Mouse (Mus musculus) CH12.LX (cell line): Measurements from ENCODE around the gene Fam107b. TPM values are rescaled to one million over a fixed set of nuclear protein-coding genes. Genes with fewer than 3 reads are reported as not detected.
A peak's percentile ranks its signal among the peaks of the same experiment; 100 is the strongest.

Experiments used
- DNase-seq: peaks from one replicate; pipeline ENCODE4 v3.0.0-alpha.2; 2013; ENCODE audit errors: extremely low read depth
- H3K27ac ChIP-seq: 2 replicates; pipeline ENCODE4 v1.5.1; 2012; ENCODE audit warnings: low read depth, mild to moderate bottlenecking, control low read depth, moderate library complexity; ENCODE audit not compliant: insufficient read depth
- H3K27me3 ChIP-seq: replicated peaks from 2 replicates; pipeline ENCODE3; 2012; ENCODE audit warnings: inconsistent platforms
- H3K36me3 ChIP-seq, 2 experiments: replicated peaks in 1 of 2; 2 replicates each; pipeline versions ENCODE3 to v1.6.1; 2012; ENCODE audit warnings: inconsistent platforms in 1 of 2, low read length in 1 of 2, mild to moderate bottlenecking in 1 of 2, mixed read lengths in 1 of 2, moderate library complexity in 1 of 2; ENCODE audit not compliant: control insufficient read depth in 1 of 2, insufficient read depth in 1 of 2
- H3K4me1 ChIP-seq, 2 experiments: 2 replicates each; pipeline ENCODE4 v1.6.1; 2012; ENCODE audit warnings: inconsistent platforms in 1 of 2, moderate library complexity in 1 of 2; ENCODE audit not compliant: insufficient read depth in 2 of 2, control insufficient read depth in 1 of 2
- H3K4me2 ChIP-seq: 2 replicates; pipeline ENCODE4 v1.6.1; 2012; ENCODE audit warnings: low read depth, mild to moderate bottlenecking, control low read depth; ENCODE audit not compliant: poor library complexity, insufficient read depth, severe bottlenecking
- H3K4me3 ChIP-seq, 3 experiments: fragments of 150-350 bp in 1 of 3; sonication (generic) in 1 of 3; replicated peaks in 1 of 3; 2 replicates each; pipeline versions ENCODE3 to v1.5.1; 2011 to 2012; ENCODE audit warnings: low read depth in 2 of 3, low read length in 2 of 3, mild to moderate bottlenecking in 2 of 3, moderate library complexity in 2 of 3, control low read depth in 1 of 3, improper control_type of control experiment in 1 of 3, inconsistent platforms in 1 of 3, mixed read lengths in 1 of 3; ENCODE audit not compliant: poor library complexity in 1 of 3
- H3K79me2 ChIP-seq: replicated peaks from 2 replicates; pipeline ENCODE4 v1.6.1; 2012; ENCODE audit warnings: mild to moderate bottlenecking, moderate library complexity; ENCODE audit not compliant: control insufficient read depth, poor library complexity, insufficient read depth, severe bottlenecking; ENCODE audit errors: extremely low read depth
- H3K9ac ChIP-seq: 2 replicates; pipeline ENCODE4 v1.6.1; 2012; ENCODE audit warnings: low read depth, mild to moderate bottlenecking, control low read depth, moderate library complexity; ENCODE audit not compliant: insufficient read depth
- H3K9me3 ChIP-seq: replicated peaks from 2 replicates; pipeline ENCODE3; 2012; ENCODE audit warnings: low read length, inconsistent platforms, mixed read lengths
- BHLHE40 ChIP-seq: IDR thresholded peaks from 2 replicates; pipeline ENCODE4 v1.6.1; 2011; ENCODE audit warnings: mild to moderate bottlenecking, low read depth, low read length, improper control_type of control experiment
- CHD1 ChIP-seq: IDR thresholded peaks from 2 replicates; pipeline ENCODE4 v1.6.1; 2012; ENCODE audit warnings: low read depth, low read length, improper control_type of control experiment, inconsistent platforms
- CHD2 ChIP-seq: IDR thresholded peaks from 2 replicates; pipeline ENCODE4 v1.6.1; 2011; ENCODE audit warnings: low read length, improper control_type of control experiment
- E2F4 ChIP-seq: IDR thresholded peaks from 2 replicates; pipeline ENCODE4 v1.6.1; 2011; ENCODE audit warnings: low read depth, low read length, improper control_type of control experiment; ENCODE audit not compliant: insufficient replicate concordance
- EP300 ChIP-seq: IDR thresholded peaks from 2 replicates; pipeline ENCODE4 v1.6.1; 2011; ENCODE audit warnings: low read length, improper control_type of control experiment
- ETS1 ChIP-seq: conservative IDR thresholded peaks from 2 replicates; pipeline ENCODE4 v1.6.1; 2012; ENCODE audit warnings: low read depth, mild to moderate bottlenecking, inconsistent platforms, low read length, improper control_type of control experiment, moderate library complexity
- GABPA ChIP-seq: IDR thresholded peaks from 2 replicates; pipeline ENCODE4 v1.6.1; 2012; ENCODE audit warnings: low read depth, low read length, improper control_type of control experiment, inconsistent platforms; ENCODE audit not compliant: insufficient replicate concordance
- HCFC1 ChIP-seq: IDR thresholded peaks from 2 replicates; pipeline ENCODE4 v1.6.1; 2012; ENCODE audit warnings: low read depth, mild to moderate bottlenecking, inconsistent platforms, low read length, improper control_type of control experiment
- IRF4 ChIP-seq: IDR thresholded peaks from 2 replicates; pipeline ENCODE4 v1.6.1; 2014; ENCODE audit warnings: low read depth, mild to moderate bottlenecking, inconsistent platforms, low read length, improper control_type of control experiment
- JUN ChIP-seq: IDR thresholded peaks from 2 replicates; pipeline ENCODE4 v1.6.1; 2011; ENCODE audit warnings: low read depth, mild to moderate bottlenecking, low read length, improper control_type of control experiment, moderate library complexity; ENCODE audit not compliant: insufficient read depth
- JUND ChIP-seq: conservative IDR thresholded peaks from 2 replicates; pipeline ENCODE4 v1.6.1; 2011; ENCODE audit warnings: low read depth, low read length, improper control_type of control experiment
- KAT2A ChIP-seq: IDR thresholded peaks from 2 replicates; pipeline ENCODE4 v1.6.1; 2012; ENCODE audit warnings: low read length, improper control_type of control experiment, inconsistent platforms; ENCODE audit not compliant: insufficient replicate concordance
- MAFK ChIP-seq: IDR thresholded peaks from 2 replicates; pipeline ENCODE4 v1.6.1; 2011; ENCODE audit warnings: low read length, improper control_type of control experiment; ENCODE audit not compliant: insufficient replicate concordance
- MAZ ChIP-seq: IDR thresholded peaks from 2 replicates; pipeline ENCODE4 v1.6.1; 2012; ENCODE audit warnings: low read depth, mild to moderate bottlenecking, inconsistent platforms, low read length, improper control_type of control experiment, moderate library complexity
- MEF2A ChIP-seq: IDR thresholded peaks from 2 replicates; pipeline ENCODE4 v1.6.1; 2014; ENCODE audit warnings: low read depth, mild to moderate bottlenecking, inconsistent platforms, low read length, improper control_type of control experiment, borderline replicate concordance
- MYC ChIP-seq: IDR thresholded peaks from 2 replicates; pipeline ENCODE4 v1.6.1; 2011; ENCODE audit warnings: low read depth, mild to moderate bottlenecking, improper control_type of control experiment, low read length
- NRF1 ChIP-seq: IDR thresholded peaks from 2 replicates; pipeline ENCODE4 v1.6.1; 2014; ENCODE audit warnings: low read depth, mild to moderate bottlenecking, inconsistent platforms, low read length, improper control_type of control experiment, moderate library complexity
- PAX5 ChIP-seq: IDR thresholded peaks from 2 replicates; pipeline ENCODE4 v1.6.1; 2012; ENCODE audit warnings: low read length, inconsistent platforms, mixed read lengths
- POLR2AphosphoS2 ChIP-seq: IDR thresholded peaks from 2 replicates; pipeline ENCODE4 v1.6.1; 2011; ENCODE audit warnings: low read depth, low read length, improper control_type of control experiment
- RCOR1 ChIP-seq: conservative IDR thresholded peaks from 2 replicates; pipeline ENCODE4 v1.6.1; 2012; ENCODE audit warnings: low read depth, mild to moderate bottlenecking, inconsistent platforms, low read length, improper control_type of control experiment
- SIN3A ChIP-seq: IDR thresholded peaks from 2 replicates; pipeline ENCODE4 v1.6.1; 2012; ENCODE audit warnings: low read length, improper control_type of control experiment, inconsistent platforms
- SMC3 ChIP-seq: IDR thresholded peaks from 2 replicates; pipeline ENCODE4 v1.6.1; 2011; ENCODE audit warnings: low read depth, low read length, improper control_type of control experiment
- TBP ChIP-seq: conservative IDR thresholded peaks from 2 replicates; pipeline ENCODE4 v1.6.1; 2011; ENCODE audit warnings: low read depth, low read length, improper control_type of control experiment
- TCF12 ChIP-seq: IDR thresholded peaks from 2 replicates; pipeline ENCODE4 v1.6.1; 2014; ENCODE audit warnings: low read depth, mild to moderate bottlenecking, inconsistent platforms, low read length, improper control_type of control experiment
- UBTF ChIP-seq: IDR thresholded peaks from 2 replicates; pipeline ENCODE4 v1.6.1; 2012; ENCODE audit warnings: low read depth, mild to moderate bottlenecking, inconsistent platforms, low read length, improper control_type of control experiment, moderate library complexity
- USF1 ChIP-seq: IDR thresholded peaks from 2 replicates; pipeline ENCODE4 v1.6.1; 2014; ENCODE audit warnings: low read depth, mild to moderate bottlenecking, inconsistent platforms, low read length, improper control_type of control experiment
- USF2 ChIP-seq: conservative IDR thresholded peaks from 2 replicates; pipeline ENCODE4 v1.6.1; 2011; ENCODE audit warnings: low read depth, low read length, improper control_type of control experiment
- ZC3H11A ChIP-seq: IDR thresholded peaks from 2 replicates; pipeline ENCODE4 v1.6.1; 2012; ENCODE audit warnings: low read depth, mild to moderate bottlenecking, inconsistent platforms, low read length, improper control_type of control experiment
- ZKSCAN1 ChIP-seq: IDR thresholded peaks from 2 replicates; pipeline ENCODE4 v1.6.1; 2012; ENCODE audit warnings: low read depth, inconsistent platforms, low read length, improper control_type of control experiment, borderline replicate concordance
- ZNF384 ChIP-seq: IDR thresholded peaks from 2 replicates; pipeline ENCODE4 v1.6.1; 2012; ENCODE audit warnings: low read depth, low read length, improper control_type of control experiment, inconsistent platforms
- dilution Hi-C: fragments of 300-500 bp; cut with MboI; formaldehyde crosslinking; loops from 2 replicates; pipeline ENCODE4 v1.14.3; 2020; ENCODE audit warnings: low sequenced_read_pairs; ENCODE audit not compliant: extremely low pct_unique_long_range_greater_than_20kb, extremely low pct_ligation_motif_present
- in situ Hi-C: fragments of 300-500 bp; cut with MboI; formaldehyde crosslinking; loops from 3 replicates; pipeline ENCODE4 v1.14.3; 2019; ENCODE audit warnings: low sequenced_read_pairs, low pct_ligation_motif_present, low pct_unique_long_range_greater_than_20kb, mixed read lengths
- polyA plus RNA-seq: library from polyadenylated mRNA; unstranded; fragments of >175 nt; gene quantifications from 2 replicates; pipeline ENCODE4 v1.2.1, GENCODE M21; 2012; ENCODE audit warnings: low read depth; ENCODE audit not compliant: insufficient read length
- total RNA-seq, 2 experiments: library from RNA; depleted of rRNA; stranded (reverse); fragments of 300-350 nt in 1 of 2; fragments of >200 nt in 1 of 2; gene quantifications; 2 replicates each; pipeline ENCODE4 v1.2.3; 2012 to 2014

Fam107b gene
- total and polyA plus RNA-seq, 3 experiments, result 42.6 to 113 (median 71.7) TPM

DNA sequence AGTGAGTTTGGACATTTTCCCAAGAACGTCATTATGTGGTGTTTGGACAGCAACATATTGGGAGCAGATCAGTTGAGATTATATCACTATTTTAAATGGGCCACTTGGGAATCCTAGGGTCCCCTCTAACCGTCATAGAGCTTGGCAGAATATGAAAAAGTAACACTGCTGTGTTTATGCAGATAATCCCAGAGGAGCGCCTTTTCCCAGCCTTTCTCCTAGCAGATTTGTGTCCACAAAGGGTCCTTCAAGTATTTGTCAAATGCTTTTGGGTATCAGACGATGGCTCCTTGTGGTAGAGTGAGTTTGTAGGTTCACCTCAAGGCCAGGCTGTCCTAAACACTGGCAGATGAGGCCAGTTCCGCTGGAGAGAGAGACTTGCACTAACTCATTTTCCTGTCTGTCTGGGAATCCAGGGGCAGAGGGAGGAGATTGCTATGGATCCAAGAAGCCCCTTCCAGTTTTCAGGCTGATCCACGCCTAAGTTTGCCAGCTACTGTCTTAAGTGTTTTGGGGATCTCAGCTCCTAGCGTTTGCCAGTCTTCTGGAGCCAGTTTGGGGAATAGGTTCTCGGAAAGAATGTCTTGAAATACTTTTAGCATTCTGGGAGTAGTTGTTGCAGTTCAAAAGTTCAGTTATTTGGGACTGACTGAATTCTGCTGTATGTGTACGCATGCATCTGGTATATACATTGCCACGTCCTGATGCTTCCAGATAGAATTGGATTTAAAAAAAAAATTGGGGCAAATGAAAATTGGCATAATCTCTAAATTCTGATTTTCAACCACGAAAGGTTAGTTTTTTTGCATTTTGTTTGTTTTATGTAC is 195.9 kb downstream of the Fam107b start:
- Histone ChIP-seq H3K4me2 (no peak overlapping the region), H3K27ac (no peak overlapping the region), H3K27me3 (no peaks in the 10 kb centered on the region), H3K4me3 (no peak overlapping the region), H3K9ac (no peak overlapping the region), H3K79me2 (peaks cover 33% of the 10 kb centered on the region), H3K36me3 (peaks cover 0 to 49% of the 10 kb centered on the region in 2 experiments), H3K9me3 (no peaks in the 10 kb centered on the region), H3K4me1 (peaks cover 11 to 59% of the 10 kb centered on the region in 2 experiments)
- in situ Hi-C loops, result loop anchor here (10.0 kb wide), 1 partner anchor 231 kb away; no protein-coding TSS in a partner anchor
- no peak for DNase-seq
- TF ChIP-seq JUND (no peak), POLR2AphosphoS2 (no peak), USF2 (no peak), ZNF384 (no peak), RCOR1 (no peak), EP300 (no peak), SIN3A (no peak), UBTF (no peak), TBP (no peak), MAFK (no peak), CHD1 (no peak), PAX5 (no peak)
- dilution Hi-C loops, result no loop called here

- H3K27me3 ChIP-seq, result no peaks in the 10 kb centered on the region
- no peaks in the 10 kb centered on the region for H3K9me3 ChIP-seq
- dilution Hi-C loops, result no loop called here
- H3K36me3 ChIP-seq, result peaks cover 7 to 61% of the 10 kb centered on the region in 2 experiments
- in situ Hi-C loops, result loop anchor here (10.0 kb wide), 1 partner anchor 234 kb away; no protein-coding TSS in a partner anchor
- H3K9ac ChIP-seq, result no peak overlapping the region
- peaks cover 19% of the 10 kb centered on the region for H3K79me2 ChIP-seq
- no peak overlapping the region for H3K4me2 ChIP-seq
- DNase-seq, result peak; percentile 83
- no peak overlapping the region for H3K27ac ChIP-seq
- H3K4me3 ChIP-seq, result no peak overlapping the region
- H3K4me1 ChIP-seq, result peaks cover 4 to 42% of the 10 kb centered on the region in 2 experiments
- TF ChIP-seq ZC3H11A (peak; percentile 94), RCOR1 (no peak), PAX5 (no peak), JUN (no peak), POLR2AphosphoS2 (no peak), ZNF384 (peak; percentile 42; the same call in 1 of the 2 replicates), SMC3 (peak; percentile 97), E2F4 (no peak), CHD2 (no peak), MAFK (no peak), IRF4 (no peak), MEF2A (no peak), CHD1 (no peak), JUND (no peak), HCFC1 (no peak), TCF12 (no peak), NRF1 (no peak), BHLHE40 (no peak), TBP (no peak), MAZ (no peak), MYC (no peak), GABPA (no peak), USF1 (no peak), KAT2A (no peak), SIN3A (no peak), ETS1 (no peak), ZKSCAN1 (no peak)
Observed at GRCm38 (mm10) chr2:3769260-3769659, 199.0 kb downstream of the Fam107b start.
